Mouse (Mus musculus) bone marrow, adult 2 months (tissue): ENCODE data around the gene Hsd17b7.

Experiments used
- CTCF ChIP-seq: fragments of 200-500 bp; IDR thresholded peaks from 2 replicates; pipeline ENCODE4 v1.5.1; 2011; ENCODE audit warnings: low read length, control low read depth; ENCODE audit not compliant: control insufficient read depth, insufficient read depth
- POLR2A ChIP-seq: fragments of 200-500 bp; IDR thresholded peaks from 2 replicates; pipeline ENCODE4 v1.6.1; 2011; ENCODE audit warnings: low read depth, mild to moderate bottlenecking, control low read depth, low read length, borderline replicate concordance; ENCODE audit not compliant: control insufficient read depth

GRCm38 (mm10) chr1:169910751-169911150 lies 58.3 kb downstream of the Hsd17b7 start:
- TF ChIP-seq POLR2A (no peak), CTCF (no peak)
